Mouse (Mus musculus) heart, embryonic 12.5 days (tissue): ENCODE data around the gene Sidt1. TPM values are rescaled to one million over a fixed set of nuclear protein-coding genes. Genes with fewer than 3 reads are reported as not detected.

ENCODE experiments used
- ATAC-seq: fragments of 200-750 bp; cut with Nextera tagmentation; 2 replicates; pipeline ENCODE4 v1.8.0; 2017; ENCODE audit warnings: moderate TSS enrichment, moderate library complexity; ENCODE audit not compliant: insufficient number of reproducible peaks, low FRiP score
- H3K27ac ChIP-seq: fragments of 300-500 bp; sonication (generic); 2 replicates; pipeline ENCODE4 v1.5.1; 2016; ENCODE audit warnings: mild to moderate bottlenecking, moderate library complexity; ENCODE audit not compliant: poor library complexity, severe bottlenecking
- H3K27me3 ChIP-seq: fragments of 300-500 bp; sonication (generic); replicated peaks from 2 replicates; pipeline ENCODE4 v1.6.1; 2016; ENCODE audit warnings: mild to moderate bottlenecking, moderate library complexity
- H3K36me3 ChIP-seq: fragments of 300-500 bp; sonication (generic); 2 replicates; pipeline ENCODE4 v1.6.1; 2016; ENCODE audit warnings: mild to moderate bottlenecking, moderate library complexity
- H3K4me1 ChIP-seq: fragments of 300-500 bp; sonication (generic); replicated peaks from 2 replicates; pipeline ENCODE4 v1.6.1; 2016; ENCODE audit warnings: mild to moderate bottlenecking
- H3K4me2 ChIP-seq: fragments of 300-500 bp; sonication (generic); 2 replicates; pipeline ENCODE4 v1.6.1; 2016; ENCODE audit warnings: mild to moderate bottlenecking, moderate library complexity
- H3K4me3 ChIP-seq: fragments of 300-500 bp; sonication (generic); 2 replicates; pipeline ENCODE4 v1.5.1; 2016; ENCODE audit warnings: mild to moderate bottlenecking
- H3K9ac ChIP-seq: fragments of 300-500 bp; sonication (generic); 2 replicates; pipeline ENCODE4 v1.6.1; 2016; ENCODE audit warnings: mild to moderate bottlenecking, moderate library complexity
- H3K9me3 ChIP-seq: fragments of 300-500 bp; sonication (generic); replicated peaks from 2 replicates; pipeline ENCODE4 v1.6.1; 2016; ENCODE audit warnings: mild to moderate bottlenecking, moderate library complexity
- WGBS: fragments of 180-500 bp; shearing (Covaris S2); methylation state at CpG from one replicate; pipeline ENCODE4 v1.1.7; 2016; 5-methylcytosine and 5-hydroxymethylcytosine counted together
- polyA plus RNA-seq: library from polyadenylated mRNA; unstranded; fragments of >200 nt; fragmentation: Nextera tagmentation; extraction: Ambion mirVana; gene quantifications from 2 replicates; pipeline ENCODE4 v1.2.1, GENCODE M21; 2016

Gene Sidt1
- polyA plus RNA-seq, 1 experiment from 2014 or later, result not detected

GRCm38 (mm10) chr16:44210156-44211053 is 122.6 kb downstream of the Sidt1 start:
- H3K36me3 ChIP-seq, result peaks cover 74% of the 10 kb centered on the region
- H3K4me2 ChIP-seq, result no peak overlapping the region
- H3K27ac ChIP-seq, result no peak overlapping the region
- no peak overlapping the region for H3K9ac ChIP-seq
- no peaks in the 10 kb centered on the region for H3K4me1 ChIP-seq
- ATAC-seq, result no peak
- no peaks in the 10 kb centered on the region for H3K27me3 ChIP-seq
- no peak overlapping the region for H3K4me3 ChIP-seq
- H3K9me3 ChIP-seq, result no peaks in the 10 kb centered on the region
- 74% methylated on average over 10 of the region's 10 CpGs for WGBS

DNA sequence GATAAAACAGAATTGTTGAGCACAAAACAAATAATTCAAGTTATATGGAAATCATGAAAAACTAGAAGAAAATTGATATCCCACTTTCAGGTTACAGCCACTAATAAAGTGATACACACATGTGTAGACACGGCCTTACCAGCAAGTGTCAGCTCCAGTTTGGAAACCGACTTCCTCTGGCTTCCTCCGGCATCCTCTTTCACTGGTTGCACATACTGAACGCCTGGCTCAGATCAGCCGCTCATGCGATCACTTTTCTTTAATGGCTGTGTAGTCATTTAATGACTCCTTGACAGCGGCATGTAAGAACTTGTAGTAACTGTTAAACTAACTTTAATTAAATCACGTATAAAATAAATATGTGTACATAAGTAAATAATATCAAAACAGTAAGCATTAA is 127.0 kb downstream of the Sidt1 start:
- Histone ChIP-seq H3K4me3 (no peak overlapping the region), H3K36me3 (peaks cover 71% of the 10 kb centered on the region), H3K4me2 (no peak overlapping the region), H3K9me3 (peaks cover 5% of the 10 kb centered on the region), H3K27ac (no peak overlapping the region), H3K4me1 (no peaks in the 10 kb centered on the region), H3K9ac (no peak overlapping the region), H3K27me3 (no peaks in the 10 kb centered on the region)
- ATAC-seq, result no peak
- WGBS, result 92% methylated on average over 8 of the region's 8 CpGs

- H3K27ac ChIP-seq, result no peak overlapping the region
- no peak overlapping the region for H3K4me2 ChIP-seq
- peaks cover 68% of the 10 kb centered on the region for H3K36me3 ChIP-seq
- H3K4me3 ChIP-seq, result no peak overlapping the region
- H3K9me3 ChIP-seq, result peaks cover 5% of the 10 kb centered on the region
- ATAC-seq, result no peak
- WGBS, result 82% methylated on average over 6 of the region's 6 CpGs
- no peaks in the 10 kb centered on the region for H3K27me3 ChIP-seq
- H3K9ac ChIP-seq, result no peak overlapping the region
- H3K4me1 ChIP-seq, result no peaks in the 10 kb centered on the region
Observed at GRCm38 (mm10) chr16:44204331-44204730, 128.7 kb downstream of the Sidt1 start.

GRCm38 (mm10) chr16:44200146-44200545 is 132.8 kb downstream of the Sidt1 start:
- no peak for ATAC-seq
- H3K4me1 ChIP-seq, result no peaks in the 10 kb centered on the region
- H3K4me2 ChIP-seq, result no peak overlapping the region
- 91% methylated on average over 4 of the region's 4 CpGs for WGBS
- no peak overlapping the region for H3K27ac ChIP-seq
- no peak overlapping the region for H3K4me3 ChIP-seq
- peaks cover 5% of the 10 kb centered on the region for H3K9me3 ChIP-seq
- no peaks in the 10 kb centered on the region for H3K27me3 ChIP-seq
- no peak overlapping the region for H3K9ac ChIP-seq
- peaks cover 48% of the 10 kb centered on the region for H3K36me3 ChIP-seq

- no peak overlapping the region for H3K9ac ChIP-seq
- WGBS, result 87% methylated on average over 14 of the region's 14 CpGs
- H3K27me3 ChIP-seq, result no peaks in the 10 kb centered on the region
- peaks cover 48% of the 10 kb centered on the region for H3K36me3 ChIP-seq
- ATAC-seq, result no peak
- H3K4me2 ChIP-seq, result no peak overlapping the region
- H3K4me3 ChIP-seq, result no peak overlapping the region
- H3K9me3 ChIP-seq, result peaks cover 5% of the 10 kb centered on the region
- no peaks in the 10 kb centered on the region for H3K4me1 ChIP-seq
- no peak overlapping the region for H3K27ac ChIP-seq
Observed at GRCm38 (mm10) chr16:44199066-44199703, 133.8 kb downstream of the Sidt1 start.

DNA sequence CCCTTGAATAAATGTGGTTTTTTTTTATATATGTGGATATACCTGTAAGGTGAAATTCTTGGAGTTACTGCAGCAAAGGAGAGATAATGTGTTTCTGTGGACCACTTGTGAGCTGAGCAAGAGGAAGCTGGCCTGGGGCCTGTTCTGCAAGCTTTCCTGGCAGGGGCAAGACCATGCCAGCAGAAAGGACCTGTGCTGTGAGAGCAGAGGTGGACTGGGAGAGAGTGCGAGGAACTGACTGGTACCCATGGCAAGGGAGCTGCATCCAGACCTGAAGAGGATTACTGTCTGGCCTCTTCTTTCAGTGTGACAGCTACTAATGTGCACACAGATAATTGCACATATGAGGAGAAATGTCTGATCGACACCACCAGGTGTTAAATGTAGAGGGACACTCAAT is 142.0 kb downstream of the Sidt1 start:
- Histone ChIP-seq H3K4me2 (no peak overlapping the region), H3K4me1 (peaks cover 6% of the 10 kb centered on the region), H3K27ac (no peak overlapping the region), H3K9ac (no peak overlapping the region), H3K36me3 (peaks cover 5% of the 10 kb centered on the region), H3K9me3 (peaks cover 2% of the 10 kb centered on the region; the same call in 1 of the 2 replicates), H3K4me3 (no peak overlapping the region), H3K27me3 (no peaks in the 10 kb centered on the region)
- no peak for ATAC-seq
- WGBS, result 91% methylated on average over 2 of the region's 2 CpGs

Other genes starting within 250 kb of the Sidt1 start
- gene Atp6v1a, start 193.5 kb downstream of the Sidt1 start, polyA plus RNA-seq, result 38.3 and 38.6 TPM in 2 replicates
- gene Naa50, start 193.4 kb downstream of the Sidt1 start, polyA plus RNA-seq, result 98.7 and 103 TPM in 2 replicates
- 2.4 and 3.2 TPM in 2 replicates for gene Usf3, start 159.9 kb downstream of the Sidt1 start, polyA plus RNA-seq
- gene Spice1, start 13.9 kb upstream of the Sidt1 start, polyA plus RNA-seq, result 22.1 and 23.9 TPM in 2 replicates
- gene Cfap44, start 61.6 kb upstream of the Sidt1 start, polyA plus RNA-seq, result 0.10 and 0.19 TPM in 2 replicates
- gene Boc, start 225.7 kb upstream of the Sidt1 start, polyA plus RNA-seq, result 7.9 and 9.3 TPM in 2 replicates